Mouse (Mus musculus) midbrain, embryonic 10.5 days (tissue): ENCODE measurements around the gene Wdr47. TPM values are rescaled to one million over a fixed set of nuclear protein-coding genes. Genes with fewer than 3 reads are reported as not detected.

Experiments
- DNase-seq: peaks from one replicate; pipeline ENCODE4 v3.0.0-alpha.2; 2017; ENCODE audit warnings: low spot score
- H3K27ac ChIP-seq: fragments of 300-500 bp; sonication (generic); replicated peaks from 2 replicates; pipeline ENCODE4 v1.5.1; 2016; ENCODE audit warnings: mild to moderate bottlenecking
- H3K27me3 ChIP-seq: fragments of 300-500 bp; sonication (generic); 2 replicates; pipeline ENCODE4 v1.6.1; 2016; ENCODE audit warnings: low read depth, mild to moderate bottlenecking; ENCODE audit not compliant: poor library complexity, severe bottlenecking
- H3K36me3 ChIP-seq: fragments of 300-500 bp; sonication (generic); 2 replicates; pipeline ENCODE4 v1.6.1; 2016; ENCODE audit warnings: mild to moderate bottlenecking, moderate library complexity
- H3K4me1 ChIP-seq: fragments of 300-500 bp; sonication (generic); 2 replicates; pipeline ENCODE4 v1.6.1; 2016
- H3K4me3 ChIP-seq: fragments of 300-500 bp; sonication (generic); 2 replicates; pipeline ENCODE4 v1.5.1; 2016; ENCODE audit warnings: mild to moderate bottlenecking, moderate library complexity
- H3K9me3 ChIP-seq: fragments of 300-500 bp; sonication (generic); replicated peaks from 2 replicates; pipeline ENCODE4 v1.6.1; 2016; ENCODE audit warnings: mild to moderate bottlenecking
- WGBS: fragments of 180-500 bp; shearing (Covaris S2); methylation state at CpG from one replicate; pipeline ENCODE4 v1.1.7; 2016; 5-methylcytosine and 5-hydroxymethylcytosine counted together
- polyA plus RNA-seq: library from polyadenylated mRNA; unstranded; fragments of >200 nt; fragmentation: Nextera tagmentation; extraction: Ambion mirVana; gene quantifications from 2 replicates; pipeline ENCODE4 v1.2.1, GENCODE M21; 2016

The Wdr47 gene
- polyA plus RNA-seq, 1 experiment from 2014 or later = 23.6 TPM

- Histone ChIP-seq H3K36me3 (peaks cover 17% of the 10 kb centered on the region), H3K4me1 (peaks cover 55% of the 10 kb centered on the region), H3K27me3 (no peaks in the 10 kb centered on the region), H3K9me3 (no peaks in the 10 kb centered on the region), H3K27ac (peak within 1 kb of the TSS; percentile 90), H3K4me3 (peak within 1 kb of the TSS; percentile 82)
- WGBS = 2% methylated on average over 42 of the region's 42 CpGs
- peak; percentile 97 for DNase-seq
Measured at GRCm38 (mm10) chr3:108571443-108572294, 19.4 kb upstream of the Wdr47 start, which contains the start of gene Taf13. Gene Taf13, plus strand, starts transcription at chr3:108571698.

GRCm38 (mm10) chr3:108572309-108573010, 18.6 kb upstream of the Wdr47 start:
- Histone ChIP-seq H3K4me3 (peak overlapping the region; percentile 82), H3K27ac (peak overlapping the region; percentile 90), H3K4me1 (peaks cover 51% of the 10 kb centered on the region)

GRCm38 (mm10) chr3:108574018-108574417, 17.1 kb upstream of the Wdr47 start:
- DNase-seq = no peak
- no peaks in the 10 kb centered on the region for H3K9me3 ChIP-seq
- 92% methylated on average over 5 of the region's 5 CpGs for WGBS
- no peaks in the 10 kb centered on the region for H3K27me3 ChIP-seq
- H3K36me3 ChIP-seq = peaks cover 40% of the 10 kb centered on the region
- H3K4me3 ChIP-seq = peak overlapping the region; percentile 82; the same call in 1 of the 2 replicates
- H3K4me1 ChIP-seq = peaks cover 35% of the 10 kb centered on the region
- H3K27ac ChIP-seq = no peak overlapping the region

More at GRCm38 (mm10) chr3:108572309-108573010, 18.6 kb upstream of the Wdr47 start:
- Histone ChIP-seq H3K9me3 (no peaks in the 10 kb centered on the region), H3K36me3 (peaks cover 24% of the 10 kb centered on the region), H3K27me3 (no peaks in the 10 kb centered on the region)
- no peak for DNase-seq
- WGBS = 59% methylated on average over 18 of the region's 18 CpGs

GRCm38 (mm10) chr3:108584580-108584979, 6.5 kb upstream of the Wdr47 start:
- Histone ChIP-seq H3K27ac (no peak overlapping the region), H3K9me3 (no peaks in the 10 kb centered on the region), H3K36me3 (peaks cover 31% of the 10 kb centered on the region), H3K4me3 (no peak overlapping the region), H3K27me3 (no peaks in the 10 kb centered on the region), H3K4me1 (peaks cover 3% of the 10 kb centered on the region)
- 92% methylated on average over 4 of the region's 4 CpGs for WGBS
- DNase-seq = no peak

GRCm38 (mm10) chr3:108588446-108588845, 2.6 kb upstream of the Wdr47 start:
- WGBS = 31% methylated on average over 2 of the region's 2 CpGs
- H3K27ac ChIP-seq = no peak overlapping the region

GRCm38 (mm10) chr3:108591530-108592522, 747 bp downstream of the Wdr47 start:
- WGBS = under 1% methylated on average over 61 of the region's 61 CpGs
- peak overlapping the region; percentile 99 for H3K4me3 ChIP-seq
- DNase-seq = no peak

More at GRCm38 (mm10) chr3:108588446-108588845, 2.6 kb upstream of the Wdr47 start:
- Histone ChIP-seq H3K4me1 (peaks cover 27% of the 10 kb centered on the region), H3K27me3 (no peaks in the 10 kb centered on the region), H3K36me3 (peaks cover 4% of the 10 kb centered on the region), H3K9me3 (no peaks in the 10 kb centered on the region), H3K4me3 (no peak overlapping the region)
- no peak for DNase-seq

GRCm38 (mm10) chr3:108608906-108609305, 17.8 kb downstream of the Wdr47 start:
- WGBS = 82% methylated on average over 3 of the region's 3 CpGs
- DNase-seq = no peak
- H3K27ac ChIP-seq = no peak overlapping the region

More at GRCm38 (mm10) chr3:108591530-108592522, 747 bp downstream of the Wdr47 start:
- no peaks in the 10 kb centered on the region for H3K27me3 ChIP-seq
- no peaks in the 10 kb centered on the region for H3K9me3 ChIP-seq
- H3K4me1 ChIP-seq = peaks cover 30% of the 10 kb centered on the region
- no peaks in the 10 kb centered on the region for H3K36me3 ChIP-seq
- H3K27ac ChIP-seq = peak overlapping the region; percentile 92

GRCm38 (mm10) chr3:108634761-108635160, 43.7 kb downstream of the Wdr47 start:
- H3K27me3 ChIP-seq = no peaks in the 10 kb centered on the region
- 89% methylated on average over 5 of the region's 5 CpGs for WGBS

More at GRCm38 (mm10) chr3:108608906-108609305, 17.8 kb downstream of the Wdr47 start:
- Histone ChIP-seq H3K9me3 (no peaks in the 10 kb centered on the region), H3K36me3 (peaks cover 27% of the 10 kb centered on the region), H3K27me3 (no peaks in the 10 kb centered on the region), H3K4me3 (no peak overlapping the region), H3K4me1 (no peaks in the 10 kb centered on the region)

GRCm38 (mm10) chr3:108639412-108639811, 48.3 kb downstream of the Wdr47 start:
- Histone ChIP-seq H3K27me3 (no peaks in the 10 kb centered on the region), H3K4me1 (no peaks in the 10 kb centered on the region), H3K27ac (no peak overlapping the region), H3K36me3 (peaks cover 40% of the 10 kb centered on the region), H3K9me3 (no peaks in the 10 kb centered on the region), H3K4me3 (no peak overlapping the region)
- WGBS = 64% methylated on average over 4 of the region's 4 CpGs
- DNase-seq = no peak

More at GRCm38 (mm10) chr3:108634761-108635160, 43.7 kb downstream of the Wdr47 start:
- Histone ChIP-seq H3K36me3 (peaks cover 39% of the 10 kb centered on the region), H3K27ac (no peak overlapping the region), H3K4me3 (no peak overlapping the region), H3K9me3 (no peaks in the 10 kb centered on the region), H3K4me1 (no peaks in the 10 kb centered on the region)
- DNase-seq = no peak

- 84% methylated on average over 4 of the region's 4 CpGs for WGBS
- DNase-seq = no peak
- Histone ChIP-seq H3K36me3 (peaks cover 47% of the 10 kb centered on the region), H3K27ac (no peak overlapping the region), H3K9me3 (no peaks in the 10 kb centered on the region), H3K27me3 (no peaks in the 10 kb centered on the region), H3K4me1 (no peaks in the 10 kb centered on the region), H3K4me3 (no peak overlapping the region)
Measured at GRCm38 (mm10) chr3:108640998-108641397, 49.9 kb downstream of the Wdr47 start.

- no peak overlapping the region for H3K4me3 ChIP-seq
- DNase-seq = no peak
- no peaks in the 10 kb centered on the region for H3K9me3 ChIP-seq
- peaks cover 34% of the 10 kb centered on the region for H3K36me3 ChIP-seq
- H3K27ac ChIP-seq = no peak overlapping the region
- no peaks in the 10 kb centered on the region for H3K4me1 ChIP-seq
- 90% methylated on average over 3 of the region's 3 CpGs for WGBS
- H3K27me3 ChIP-seq = no peaks in the 10 kb centered on the region
Measured at GRCm38 (mm10) chr3:108644856-108645255, 53.8 kb downstream of the Wdr47 start.

- H3K4me1 ChIP-seq = no peaks in the 10 kb centered on the region
- DNase-seq = no peak
- H3K36me3 ChIP-seq = peaks cover 32% of the 10 kb centered on the region
- 51% methylated on average over 7 of the region's 7 CpGs for WGBS
- no peaks in the 10 kb centered on the region for H3K9me3 ChIP-seq
- no peak overlapping the region for H3K27ac ChIP-seq
- H3K4me3 ChIP-seq = no peak overlapping the region
- no peaks in the 10 kb centered on the region for H3K27me3 ChIP-seq
Measured at GRCm38 (mm10) chr3:108646036-108646435, 55.0 kb downstream of the Wdr47 start.
